17 mouse cellular contexts compared by ENCODE assay signal in the genomic region with DNA sequence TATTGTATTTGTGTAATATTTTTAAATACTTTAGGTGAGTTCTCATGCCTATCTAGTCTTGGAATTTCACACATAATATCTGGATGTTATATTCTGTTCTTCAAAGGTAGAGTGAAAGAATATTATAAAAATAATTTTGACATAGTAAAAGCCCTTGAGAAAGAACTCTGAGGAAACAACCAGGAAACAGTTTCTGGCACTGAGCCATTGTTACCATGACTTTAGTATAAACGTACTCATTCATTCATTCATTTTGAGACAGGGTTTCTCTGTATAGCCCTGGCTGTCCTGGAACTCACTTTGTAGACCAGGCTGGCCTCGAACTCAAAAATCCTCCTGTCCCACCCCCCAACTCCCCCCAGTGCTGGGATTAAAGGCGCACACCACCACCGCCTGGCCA.
DNase-seq lines count a peak whose midpoint lies in the region.
"Had no signal": no experiment of that assay in that cellular context is flagged by ENCODE, and none has a peak within 500 bp of the region (broad histone marks: within the 10 kb centered on the region; RNA-seq: fewer than 3 reads in every experiment).

No protein-coding gene starts in this region.

- DNase-seq in kidney, postnatal 14 days = peak; percentile 10
- DNase-seq in kidney, adult 8-10 months = no peak
- DNase-seq in lung, postnatal 10 days = peak; percentile 20
- no peak for DNase-seq in lung, postnatal 4 days
- DNase-seq in NIH3T3 (ENCODE audit: low read depth) = peak; percentile 38
- DNase-seq in cerebellum, postnatal 4 days (ENCODE audit: low spot score in 2 of 2) = no peak
- DNase-seq: adrenal gland, postnatal 10 days; adrenal gland, postnatal 36 days; B cell, adult 2 months; cerebellum, adult 2 months; cerebellum, adult 9-11 months; cerebellum, postnatal 25 days; embryo, embryonic 11 days; gastrocnemius, postnatal 25 days; heart, adult 18-20 months; heart, postnatal 10 days; heart, postnatal 36 days had no signal

Comparison
In these comparisons a context has a peak if more than half of its experiments do, and no peak if none do; other contexts are left out.
1. DNase-seq: peak in kidney, postnatal 14 days (single experiment), lung, postnatal 10 days (single experiment) and NIH3T3 (single experiment); none in kidney, adult 8-10 months (0 of 2), lung, postnatal 4 days (0 of 2) and cerebellum, postnatal 4 days (0 of 2).